Mouse (Mus musculus) E14TG2a.4 (cell line): ENCODE data around the gene Ptpn9.

Experiments used
- H3K27me3 ChIP-seq: 2 replicates; pipeline ENCODE4 v1.6.1; 2014; ENCODE audit warnings: low read length, control low read depth; ENCODE audit not compliant: insufficient read depth
- H3K36me3 ChIP-seq: 2 replicates; pipeline ENCODE4 v1.6.1; 2014; ENCODE audit warnings: low read length, control low read depth; ENCODE audit not compliant: insufficient read depth
- H3K4me1 ChIP-seq: replicated peaks from 2 replicates; pipeline ENCODE4 v1.6.1; 2014; ENCODE audit warnings: low read depth, low read length, control low read depth
- H3K4me3 ChIP-seq: replicated peaks from 2 replicates; pipeline ENCODE4 v1.5.1; 2014; ENCODE audit warnings: mild to moderate bottlenecking, low read length
- H3K9me3 ChIP-seq: 2 replicates; pipeline ENCODE4 v1.6.1; 2014; ENCODE audit warnings: low read length, control low read depth
- CTCF ChIP-seq: conservative IDR thresholded peaks from 2 replicates; pipeline ENCODE4 v1.5.1; 2014; ENCODE audit warnings: low read length
- NANOG ChIP-seq: IDR thresholded peaks from 2 replicates; pipeline ENCODE4 v1.6.1; 2014; ENCODE audit warnings: borderline replicate concordance, low read length, mixed read lengths
- POU5F1 ChIP-seq: IDR thresholded peaks from 2 replicates; pipeline ENCODE4 v1.6.1; 2014; ENCODE audit warnings: low read length, borderline replicate concordance

Ptpn9 gene

DNA sequence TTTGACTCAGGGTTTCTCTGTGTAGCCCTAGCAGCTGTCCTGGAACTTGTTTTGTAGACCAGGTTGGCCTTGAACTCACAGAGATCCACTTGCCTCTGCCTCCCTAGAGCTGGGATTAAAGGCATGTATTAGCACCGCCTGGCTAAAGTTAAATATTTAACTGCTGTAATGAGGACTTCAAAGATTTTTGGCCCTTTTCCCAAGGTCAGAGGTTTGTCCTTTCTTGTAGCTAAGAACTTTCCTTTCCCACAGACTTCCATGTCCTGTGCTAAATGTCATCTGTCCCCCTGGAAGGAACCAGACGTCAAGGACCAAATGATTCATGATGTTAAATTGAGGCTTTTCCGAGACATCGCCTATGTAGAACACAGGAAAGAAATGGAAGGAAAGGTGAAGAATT lies 8.3 kb downstream of the Ptpn9 start:
- no peak for TF ChIP-seq CTCF
- no peak for TF ChIP-seq POU5F1
- no peak for TF ChIP-seq NANOG
- Histone ChIP-seq H3K4me3 (no peak overlapping the region), H3K27me3 (no peaks in the 10 kb centered on the region), H3K9me3 (no peaks in the 10 kb centered on the region), H3K36me3 (no peaks in the 10 kb centered on the region), H3K4me1 (0 out of 2 replicates have a peak, but pooled peaks cover 3% of the 10 kb centered on the region)

GRCm38 (mm10) chr9:57012393-57012792 lies 17.7 kb downstream of the Ptpn9 start:
- no peaks in the 10 kb centered on the region for H3K36me3 ChIP-seq
- no peaks in the 10 kb centered on the region for H3K27me3 ChIP-seq
- peaks cover 20% of the 10 kb centered on the region for H3K4me1 ChIP-seq
- H3K9me3 ChIP-seq: peaks cover 5% of the 10 kb centered on the region; the same call in 1 of the 2 replicates
- TF ChIP-seq NANOG: no peak
- TF ChIP-seq POU5F1: no peak
- TF ChIP-seq CTCF: no peak
- no peak overlapping the region for H3K4me3 ChIP-seq

- peak; percentile 83 for TF ChIP-seq NANOG
- TF ChIP-seq CTCF: no peak
- no peak for TF ChIP-seq POU5F1
- no peak overlapping the region for H3K4me3 ChIP-seq
- no peaks in the 10 kb centered on the region for H3K27me3 ChIP-seq
Observed at GRCm38 (mm10) chr9:57012895-57013294, 18.2 kb downstream of the Ptpn9 start.

DNA sequence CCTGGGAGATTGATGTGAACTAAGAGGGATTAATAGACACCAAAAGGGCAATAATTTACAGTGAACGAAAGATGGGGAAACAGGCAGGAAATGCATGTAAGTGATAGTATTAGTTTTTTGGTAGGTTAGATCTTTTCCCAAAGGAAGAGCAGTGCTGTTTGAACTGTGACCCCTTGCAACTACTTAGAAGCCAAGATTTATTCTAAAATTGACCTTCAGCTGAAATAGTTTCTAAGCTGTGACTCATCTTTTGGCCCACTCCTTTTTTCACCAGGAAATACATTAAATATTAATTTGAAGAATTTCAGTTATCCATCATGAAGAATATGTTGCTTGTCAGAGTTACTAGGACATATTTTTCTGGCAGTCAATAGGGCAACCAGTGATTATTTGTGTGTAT lies 19.0 kb downstream of the Ptpn9 start:
- H3K4me1 ChIP-seq: peaks cover 20% of the 10 kb centered on the region
- TF ChIP-seq POU5F1 (no peak), NANOG (no peak), CTCF (no peak)
- H3K27me3 ChIP-seq: no peaks in the 10 kb centered on the region

More at GRCm38 (mm10) chr9:57012895-57013294, 18.2 kb downstream of the Ptpn9 start:
- Histone ChIP-seq H3K4me1 (peaks cover 20% of the 10 kb centered on the region), H3K9me3 (peaks cover 5% of the 10 kb centered on the region; the same call in 1 of the 2 replicates), H3K36me3 (no peaks in the 10 kb centered on the region)

GRCm38 (mm10) chr9:57014766-57015165 lies 20.0 kb downstream of the Ptpn9 start:
- Histone ChIP-seq H3K4me3 (no peak overlapping the region), H3K9me3 (peaks cover 5% of the 10 kb centered on the region; the same call in 1 of the 2 replicates), H3K36me3 (no peaks in the 10 kb centered on the region), H3K4me1 (peaks cover 17% of the 10 kb centered on the region), H3K27me3 (no peaks in the 10 kb centered on the region)
- TF ChIP-seq CTCF (no peak), POU5F1 (no peak), NANOG (no peak)

More for the DNA sequence above, 19.0 kb downstream of the Ptpn9 start:
- Histone ChIP-seq H3K36me3 (no peaks in the 10 kb centered on the region), H3K4me3 (no peak overlapping the region), H3K9me3 (peaks cover 5% of the 10 kb centered on the region; the same call in 1 of the 2 replicates)

GRCm38 (mm10) chr9:57017631-57018030 lies 22.9 kb downstream of the Ptpn9 start:
- H3K9me3 ChIP-seq: peaks cover 5% of the 10 kb centered on the region; the same call in 1 of the 2 replicates
- no peak overlapping the region for H3K4me3 ChIP-seq
- no peaks in the 10 kb centered on the region for H3K27me3 ChIP-seq
- TF ChIP-seq CTCF (no peak), POU5F1 (no peak), NANOG (no peak)
- peaks cover 7% of the 10 kb centered on the region for H3K4me1 ChIP-seq
- H3K36me3 ChIP-seq: no peaks in the 10 kb centered on the region

DNA sequence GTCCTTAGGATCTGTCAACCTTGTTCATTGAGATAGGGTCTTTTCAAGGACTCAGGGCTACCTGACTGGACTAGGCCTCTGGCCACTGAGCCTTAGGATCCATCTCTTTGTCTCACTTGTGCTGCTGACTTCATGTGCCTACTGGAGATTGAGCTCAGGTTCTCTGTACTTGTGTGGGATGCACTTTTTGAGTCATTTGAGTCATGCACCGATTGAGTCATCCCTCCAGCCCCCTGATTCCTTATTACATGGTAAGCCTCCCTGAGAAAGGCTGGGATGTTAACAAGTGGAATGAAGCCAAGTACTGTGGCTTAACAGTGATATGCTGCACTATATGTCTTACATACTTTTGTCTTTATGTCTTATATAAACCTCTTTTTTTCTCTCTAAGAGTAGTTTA lies 37.0 kb downstream of the Ptpn9 start:
- 0 out of 2 replicates have a peak, but pooled peaks cover 3% of the 10 kb centered on the region for H3K4me1 ChIP-seq
- no peaks in the 10 kb centered on the region for H3K27me3 ChIP-seq
- no peak overlapping the region for H3K4me3 ChIP-seq
- no peak for TF ChIP-seq POU5F1
- TF ChIP-seq NANOG: no peak
- no peak for TF ChIP-seq CTCF
- H3K9me3 ChIP-seq: no peaks in the 10 kb centered on the region
- no peaks in the 10 kb centered on the region for H3K36me3 ChIP-seq

- H3K9me3 ChIP-seq: no peaks in the 10 kb centered on the region
- no peaks in the 10 kb centered on the region for H3K4me1 ChIP-seq
- no peaks in the 10 kb centered on the region for H3K27me3 ChIP-seq
- TF ChIP-seq CTCF (peak; percentile 25; the same call in 1 of the 2 replicates), POU5F1 (no peak)
- peaks cover 15% of the 10 kb centered on the region for H3K36me3 ChIP-seq
- H3K4me3 ChIP-seq: no peak overlapping the region
Observed at GRCm38 (mm10) chr9:57056237-57056636, 61.5 kb downstream of the Ptpn9 start.

- TF ChIP-seq POU5F1 (no peak), NANOG (no peak), CTCF (no peak)
- H3K27me3 ChIP-seq: no peaks in the 10 kb centered on the region
- H3K4me3 ChIP-seq: no peak overlapping the region
- H3K9me3 ChIP-seq: no peaks in the 10 kb centered on the region
- H3K36me3 ChIP-seq: no peaks in the 10 kb centered on the region
- H3K4me1 ChIP-seq: peaks cover 20% of the 10 kb centered on the region
Observed at GRCm38 (mm10) chr9:57064164-57064563, 69.4 kb downstream of the Ptpn9 start.

DNA sequence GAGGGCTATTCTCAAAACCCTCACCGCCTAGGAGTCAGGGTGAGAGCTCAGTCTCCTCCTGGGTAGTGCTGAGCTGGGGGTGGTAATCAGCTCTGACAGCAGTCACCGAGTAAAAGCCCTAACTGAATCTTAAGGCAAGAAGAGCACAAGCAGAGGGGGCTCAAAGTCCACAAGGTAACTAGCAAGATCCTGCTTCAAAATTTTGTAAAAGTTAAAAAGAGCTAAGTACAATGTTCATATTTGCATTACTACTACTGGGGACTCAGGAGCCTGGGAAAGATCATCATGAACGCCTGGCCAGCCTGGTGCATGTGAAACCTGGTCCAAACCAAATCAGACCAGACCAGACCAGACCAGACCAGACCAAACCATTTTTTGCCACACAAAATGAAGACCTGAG lies 73.5 kb downstream of the Ptpn9 start:
- Histone ChIP-seq H3K36me3 (no peaks in the 10 kb centered on the region), H3K4me3 (no peak overlapping the region), H3K27me3 (no peaks in the 10 kb centered on the region), H3K4me1 (peaks cover 34% of the 10 kb centered on the region), H3K9me3 (no peaks in the 10 kb centered on the region)
- no peak for TF ChIP-seq NANOG
- no peak for TF ChIP-seq POU5F1
- TF ChIP-seq CTCF: no peak
